Mouse (Mus musculus) kidney, adult 2 months (tissue): ENCODE measurements at regions not wholly inside any gene's neighbourhood (a gene's known extent, or its start where the extent isn't known, plus 50 kb on each side); places are given as distances from the start of the nearest gene placed in this dataset.

ENCODE experiments used
- DNase-seq: peaks from one replicate; pipeline ENCODE4 v3.0.0; 2021
- H3K27ac ChIP-seq: fragments of 200-500 bp; 2 replicates; pipeline ENCODE4 v1.5.1; 2012; ENCODE audit warnings: low read depth, low read length, control low read depth, inconsistent platforms; ENCODE audit not compliant: insufficient read depth
- H3K27me3 ChIP-seq: fragments of 200-500 bp; replicated peaks from 2 replicates; pipeline ENCODE4 v1.6.1; 2012; ENCODE audit warnings: mild to moderate bottlenecking, moderate library complexity, low read length, inconsistent platforms; ENCODE audit not compliant: control insufficient read depth, insufficient read depth
- H3K36me3 ChIP-seq: fragments of 200-500 bp; 2 replicates; pipeline ENCODE4 v1.6.1; 2012; ENCODE audit warnings: mild to moderate bottlenecking, moderate library complexity, low read length, inconsistent platforms; ENCODE audit not compliant: control insufficient read depth, insufficient read depth
- H3K4me1 ChIP-seq: fragments of 200-500 bp; 2 replicates; pipeline ENCODE4 v1.6.1; 2011; ENCODE audit warnings: low read length; ENCODE audit not compliant: control insufficient read depth, insufficient read depth
- H3K4me3 ChIP-seq: fragments of 200-500 bp; 2 replicates; pipeline ENCODE4 v1.5.1; 2011; ENCODE audit warnings: mild to moderate bottlenecking, low read depth, low read length, control low read depth; ENCODE audit not compliant: insufficient read depth
- CTCF ChIP-seq: fragments of 200-500 bp; conservative IDR thresholded peaks from 2 replicates; pipeline ENCODE4 v1.5.1; 2011; ENCODE audit warnings: low read depth, mild to moderate bottlenecking, control low read depth, low read length, moderate library complexity, mixed read lengths; ENCODE audit not compliant: insufficient read depth, insufficient read length
- POLR2A ChIP-seq: fragments of 200-500 bp; IDR thresholded peaks from one replicate; pipeline ENCODE4 v1.6.1; 2011; ENCODE audit warnings: low read depth, low read length, control low read depth
- WGBS: fragments of 180-500 bp; shearing (Covaris S2); methylation state at CpG from one replicate; pipeline ENCODE4 v1.1.7; 2018; 5-methylcytosine and 5-hydroxymethylcytosine counted together

- Histone ChIP-seq H3K36me3 (no peaks in the 10 kb centered on the region), H3K4me3 (no peak overlapping the region), H3K4me1 (peaks cover 6% of the 10 kb centered on the region; the same call in 1 of the 2 replicates), H3K27me3 (no peaks in the 10 kb centered on the region), H3K27ac (peak overlapping the region; percentile 78)
- DNase-seq: peak; percentile 85
- TF ChIP-seq POLR2A: no peak
- 0 out of 2 replicates have a peak, but pooled peaks have one; percentile 2 for TF ChIP-seq CTCF
- 26% methylated on average over 3 of the region's 3 CpGs for WGBS
Measured at GRCm38 (mm10) chr4:95451831-95452230, 105.5 kb upstream of the Fggy start.

GRCm38 (mm10) chr4:95456318-95456717 lies 101.0 kb upstream of the Fggy start:
- no peaks in the 10 kb centered on the region for H3K27me3 ChIP-seq
- TF ChIP-seq POLR2A (no peak), CTCF (no peak)
- WGBS: 81% methylated on average over 1 of the region's 1 CpGs
- no peak overlapping the region for H3K4me3 ChIP-seq
- H3K36me3 ChIP-seq: no peaks in the 10 kb centered on the region
- peaks cover 6% of the 10 kb centered on the region; the same call in 1 of the 2 replicates for H3K4me1 ChIP-seq
- no peak for DNase-seq
- no peak overlapping the region for H3K27ac ChIP-seq

DNA sequence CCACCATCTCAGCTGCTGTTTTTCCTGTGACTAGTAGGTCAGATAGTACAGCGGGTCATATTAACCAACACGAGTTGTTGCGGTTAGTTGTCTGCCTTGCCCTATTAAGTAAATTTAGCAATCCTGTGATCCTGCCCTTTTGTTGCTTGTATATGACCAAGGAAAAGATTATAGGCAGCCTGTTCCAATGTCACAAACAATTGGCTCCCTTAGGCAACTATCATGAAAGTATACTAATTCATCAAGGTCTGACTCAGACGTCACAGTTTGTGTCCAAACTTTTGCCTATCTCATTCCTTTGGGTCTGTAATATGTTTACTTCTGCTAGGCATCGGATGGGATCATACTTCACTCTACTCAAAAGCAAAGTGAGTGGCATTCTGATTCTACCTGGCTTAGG lies 100.4 kb upstream of the Fggy start:
- TF ChIP-seq POLR2A (no peak), CTCF (no peak)
- 84% methylated on average over 5 of the region's 5 CpGs for WGBS
- Histone ChIP-seq H3K27me3 (no peaks in the 10 kb centered on the region), H3K27ac (no peak overlapping the region), H3K36me3 (no peaks in the 10 kb centered on the region), H3K4me3 (no peak overlapping the region), H3K4me1 (peaks cover 4% of the 10 kb centered on the region; the same call in 1 of the 2 replicates)
- DNase-seq: no peak

GRCm38 (mm10) chr4:95462476-95462875 lies 94.8 kb upstream of the Fggy start:
- H3K27ac ChIP-seq: no peak overlapping the region
- TF ChIP-seq CTCF (no peak), POLR2A (no peak)
- 65% methylated on average over 3 of the region's 3 CpGs for WGBS

DNA sequence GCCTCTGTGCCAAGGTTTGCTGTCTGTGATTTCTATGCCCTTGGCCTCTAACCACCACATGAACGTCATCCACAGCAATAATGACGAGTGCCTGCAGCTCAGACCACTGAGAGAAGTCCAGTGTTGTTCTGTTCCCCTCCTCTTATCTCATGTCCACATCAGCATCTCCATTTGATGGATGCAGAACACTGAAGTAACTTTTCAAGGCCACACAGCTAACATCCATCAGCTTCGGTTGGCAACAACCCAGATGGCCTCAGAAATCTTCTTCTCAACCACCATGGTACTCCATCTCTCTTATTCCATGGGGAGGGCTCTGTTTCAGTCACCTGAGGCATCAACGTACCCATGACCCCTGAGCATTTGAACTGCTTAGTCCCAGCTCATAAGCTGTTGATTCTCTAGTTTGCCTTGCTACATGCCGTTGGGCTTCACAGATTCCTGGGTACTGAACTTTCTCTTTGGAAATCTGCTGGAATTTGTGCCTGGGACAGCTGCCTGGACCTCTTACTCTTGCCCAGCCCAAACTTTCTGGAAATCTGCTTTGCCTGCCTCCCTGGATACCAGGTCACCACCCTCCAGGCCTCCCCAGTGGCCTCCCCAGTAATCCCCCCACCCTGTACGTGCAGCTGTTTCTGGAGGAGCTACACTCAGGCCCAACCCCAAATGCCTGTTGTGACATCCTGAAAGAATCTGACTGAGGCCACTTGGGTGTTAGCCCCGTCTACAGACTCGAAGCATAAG lies 94.1 kb upstream of the Fggy start:
- H3K36me3 ChIP-seq: no peaks in the 10 kb centered on the region
- no peaks in the 10 kb centered on the region for H3K27me3 ChIP-seq
- no peak overlapping the region for H3K4me3 ChIP-seq
- no peaks in the 10 kb centered on the region for H3K4me1 ChIP-seq
- no peak for TF ChIP-seq CTCF
- TF ChIP-seq POLR2A: no peak
- 82% methylated on average over 8 of the region's 8 CpGs for WGBS
- no peak overlapping the region for H3K27ac ChIP-seq
- DNase-seq: no peak

More at GRCm38 (mm10) chr4:95462476-95462875, 94.8 kb upstream of the Fggy start:
- no peaks in the 10 kb centered on the region for H3K27me3 ChIP-seq
- H3K4me3 ChIP-seq: no peak overlapping the region
- DNase-seq: no peak
- H3K36me3 ChIP-seq: no peaks in the 10 kb centered on the region
- no peaks in the 10 kb centered on the region for H3K4me1 ChIP-seq

- Histone ChIP-seq H3K4me1 (no peaks in the 10 kb centered on the region), H3K4me3 (no peak overlapping the region), H3K36me3 (no peaks in the 10 kb centered on the region), H3K27me3 (no peaks in the 10 kb centered on the region), H3K27ac (no peak overlapping the region)
- WGBS: 68% methylated on average over 2 of the region's 2 CpGs
- no peak for DNase-seq
- TF ChIP-seq CTCF: no peak
- no peak for TF ChIP-seq POLR2A
Measured at GRCm38 (mm10) chr4:95466647-95467046, 90.7 kb upstream of the Fggy start.

GRCm38 (mm10) chr4:95467526-95467925 lies 89.8 kb upstream of the Fggy start:
- Histone ChIP-seq H3K27ac (no peak overlapping the region), H3K27me3 (no peaks in the 10 kb centered on the region), H3K36me3 (no peaks in the 10 kb centered on the region), H3K4me1 (no peaks in the 10 kb centered on the region), H3K4me3 (no peak overlapping the region)
- no peak for DNase-seq
- 88% methylated on average over 2 of the region's 2 CpGs for WGBS
- no peak for TF ChIP-seq CTCF
- TF ChIP-seq POLR2A: no peak
